Mouse (Mus musculus) hindbrain, embryonic 12.5 days (tissue): ENCODE results near the gene Ctf2. TPM values are rescaled to one million over a fixed set of nuclear protein-coding genes. Genes with fewer than 3 reads are reported as not detected.

Source experiments
- ATAC-seq: fragments of 200-750 bp; cut with Nextera tagmentation; 2 replicates; pipeline ENCODE4 v1.8.0; 2017; ENCODE audit warnings: moderate TSS enrichment; ENCODE audit not compliant: low FRiP score
- H3K27ac ChIP-seq: fragments of 300-500 bp; sonication (generic); 2 replicates; pipeline ENCODE4 v1.5.1; 2016; ENCODE audit warnings: mild to moderate bottlenecking
- H3K27me3 ChIP-seq: fragments of 300-500 bp; sonication (generic); 2 replicates; pipeline ENCODE4 v1.6.1; 2016; ENCODE audit warnings: mild to moderate bottlenecking
- H3K36me3 ChIP-seq: fragments of 300-500 bp; sonication (generic); 2 replicates; pipeline ENCODE4 v1.6.1; 2016; ENCODE audit warnings: mild to moderate bottlenecking
- H3K4me1 ChIP-seq: fragments of 300-500 bp; sonication (generic); 2 replicates; pipeline ENCODE4 v1.6.1; 2016
- H3K4me2 ChIP-seq: fragments of 300-500 bp; sonication (generic); replicated peaks from 2 replicates; pipeline ENCODE4 v1.6.1; 2016; ENCODE audit warnings: mild to moderate bottlenecking
- H3K4me3 ChIP-seq: fragments of 300-500 bp; sonication (generic); 2 replicates; pipeline ENCODE4 v1.5.1; 2016; ENCODE audit warnings: mild to moderate bottlenecking
- H3K9ac ChIP-seq: fragments of 300-500 bp; sonication (generic); 2 replicates; pipeline ENCODE4 v1.6.1; 2016; ENCODE audit warnings: mild to moderate bottlenecking, moderate library complexity
- H3K9me3 ChIP-seq: fragments of 300-500 bp; sonication (generic); replicated peaks from 2 replicates; pipeline ENCODE4 v1.6.1; 2016; ENCODE audit warnings: mild to moderate bottlenecking
- WGBS: fragments of 180-500 bp; shearing (Covaris S2); methylation state at CpG from one replicate; pipeline ENCODE4 v1.1.7; 2016; 5-methylcytosine and 5-hydroxymethylcytosine counted together
- microRNA counts: library from miRNA; unstranded; fragments of <30 nt; microRNA quantifications from one replicate; lab custom pipeline; 2017
- microRNA-seq: library from miRNA; unstranded; fragments of <30 nt; microRNA quantifications from one replicate; pipeline ENCODE4, GENCODE M21; 2017
- polyA plus RNA-seq: library from polyadenylated mRNA; unstranded; fragments of >200 nt; fragmentation: Nextera tagmentation; extraction: Ambion mirVana; gene quantifications from 2 replicates; pipeline ENCODE4 v1.2.1, GENCODE M21; 2016

Ctf2 gene
- polyA plus RNA-seq, 1 experiment from 2014 or later = not detected

- 82% methylated on average over 11 of the region's 11 CpGs for WGBS
- H3K27ac ChIP-seq = no peak overlapping the region
- no peaks in the 10 kb centered on the region; the same call in 1 of the 2 replicates for H3K36me3 ChIP-seq
- no peak overlapping the region for H3K9ac ChIP-seq
- H3K4me1 ChIP-seq = no peaks in the 10 kb centered on the region; the same call in 1 of the 2 replicates
- H3K9me3 ChIP-seq = no peaks in the 10 kb centered on the region
- no peak for ATAC-seq
- no peak overlapping the region for H3K4me3 ChIP-seq
- no peak overlapping the region for H3K4me2 ChIP-seq
- no peaks in the 10 kb centered on the region for H3K27me3 ChIP-seq
Observed at GRCm38 (mm10) chr7:127671880-127672774, 59.8 kb downstream of the Ctf2 start.

MicroRNAs encoded within 50 kb of the gene (microRNA counts, 519-probe panel; counts per million panel counts)
- 470 counts per million, percentile 58 among the panel's probes with 10 or more counts for microRNA mmu-miR-762 (lab: Ali Mortazavi, UCI)

Small RNA genes within 50 kb of the gene (microRNA-seq; reads per million reads assigned to microRNA genes)
- not detected for gene Mir762

Other genes starting within 250 kb of the Ctf2 start
- gene Srcap, start 220.2 kb downstream of the Ctf2 start, polyA plus RNA-seq = 90.8 and 96.2 TPM in 2 replicates
- gene Gm42715, start 212.6 kb downstream of the Ctf2 start, polyA plus RNA-seq = 16.7 and 16.9 TPM in 2 replicates
- 5.4 and 6.3 TPM in 2 replicates for gene Tmem265, start 170.8 kb downstream of the Ctf2 start, polyA plus RNA-seq
- 49.1 and 50.8 TPM in 2 replicates for gene Phkg2, start 158.8 kb downstream of the Ctf2 start, polyA plus RNA-seq
- 13.0 and 17.0 TPM in 2 replicates for gene Ccdc189, start 143.6 kb downstream of the Ctf2 start, polyA plus RNA-seq
- 67.3 and 75.4 TPM in 2 replicates for gene Rnf40, start 143.4 kb downstream of the Ctf2 start, polyA plus RNA-seq
- gene Zfp629, start 116.4 kb downstream of the Ctf2 start, polyA plus RNA-seq = 35.8 and 37.2 TPM in 2 replicates
- 87.4 and 103 TPM in 2 replicates for gene Bcl7c, start 23.2 kb downstream of the Ctf2 start, polyA plus RNA-seq
- gene Ctf1, start 19.4 kb downstream of the Ctf2 start, polyA plus RNA-seq = 10.2 and 12.4 TPM in 2 replicates
- gene Fbxl19, start 12.4 kb upstream of the Ctf2 start, polyA plus RNA-seq = 10.7 and 11.4 TPM in 2 replicates
- 9.6 and 10.0 TPM in 2 replicates for gene Orai3, start 37.6 kb upstream of the Ctf2 start, polyA plus RNA-seq
- gene Setd1a, start 44.5 kb upstream of the Ctf2 start, polyA plus RNA-seq = 19.8 and 23.4 TPM in 2 replicates
- not detected in 2 replicates for gene Gm49388, start 53.4 kb upstream of the Ctf2 start, polyA plus RNA-seq
- 8.6 and 8.8 TPM in 2 replicates for gene Hsd3b7, start 68.4 kb upstream of the Ctf2 start, polyA plus RNA-seq
- gene Stx4a, start 92.1 kb upstream of the Ctf2 start, polyA plus RNA-seq = 28.1 and 32.1 TPM in 2 replicates
- 20.0 and 20.5 TPM in 2 replicates for gene Stx1b, start 92.4 kb upstream of the Ctf2 start, polyA plus RNA-seq
- gene Zfp646, start 144.1 kb upstream of the Ctf2 start, polyA plus RNA-seq = 19.7 and 20.9 TPM in 2 replicates
- 37.4 and 37.5 TPM in 2 replicates for gene Zfp668, start 144.7 kb upstream of the Ctf2 start, polyA plus RNA-seq
- gene Prss53, start 158.8 kb upstream of the Ctf2 start, polyA plus RNA-seq = 0.77 and 0.98 TPM in 2 replicates
- not detected in 2 replicates for gene Gm21974, start 163.3 kb upstream of the Ctf2 start, polyA plus RNA-seq
- 64.2 and 66.7 TPM in 2 replicates for gene Vkorc1, start 163.5 kb upstream of the Ctf2 start, polyA plus RNA-seq
- 74.4 and 75.1 TPM in 2 replicates for gene Bckdk, start 171.9 kb upstream of the Ctf2 start, polyA plus RNA-seq
- gene Kat8, start 180.3 kb upstream of the Ctf2 start, polyA plus RNA-seq = 49.6 and 50.9 TPM in 2 replicates
- 4.2 and 7.3 TPM in 2 replicates for gene Prss8, start 197.9 kb upstream of the Ctf2 start, polyA plus RNA-seq
- gene Prss36, start 214.6 kb upstream of the Ctf2 start, polyA plus RNA-seq = 10.4 and 12.0 TPM in 2 replicates
- gene Fus, start 235.3 kb upstream of the Ctf2 start, polyA plus RNA-seq = 502 and 538 TPM in 2 replicates